In the genomic region with DNA sequence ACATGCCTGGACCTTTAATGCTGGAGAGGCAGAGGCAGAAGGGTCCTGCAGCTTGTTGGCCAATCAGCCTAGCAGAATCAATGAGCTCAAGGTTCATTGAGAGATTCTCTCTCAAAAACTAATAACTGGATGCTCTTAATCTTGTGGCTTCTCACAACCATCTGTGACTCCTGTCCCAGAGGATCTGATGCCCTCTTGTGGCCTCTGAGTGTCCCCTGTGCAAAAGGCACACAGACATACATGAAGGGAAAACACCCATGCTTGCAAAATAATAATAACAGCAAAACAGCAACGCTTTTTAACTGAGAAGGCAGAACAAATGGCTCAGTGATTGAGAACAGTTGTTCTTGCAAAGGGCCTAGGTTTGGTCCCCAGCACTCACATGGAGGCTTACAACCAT, we compare ENCODE assay signal across 1 mouse cellular context.
TF ChIP-seq lines count a peak whose summit lies in the region.

No protein-coding gene starts in this region.

TF ChIP-seq in MEL, 35 proteins besides CTCF, POLR2A, EP300 and RAD21:
- TF ChIP-seq MAFK (IDR thresholded peaks at IDR 0.05; ENCODE audit: borderline replicate concordance, low read depth, low read length) (no peak), SMC3 (IDR thresholded peaks at IDR 0.05; ENCODE audit: low read depth, low read length) (peak; percentile 56), RCOR1 (IDR thresholded peaks at IDR 0.05; ENCODE audit: low read depth, low read length) (no peak)
TF ChIP-seq in MEL: peak in this region for 1.
